Mouse (Mus musculus): ENCODE measurements at regions not wholly inside any gene's neighbourhood (a gene's known extent, or its start where the extent isn't known, plus 50 kb on each side); places are given as distances from the start of the nearest gene placed in this dataset.
"Not testable (repeated sequence)": the region's sequence is repeated elsewhere in the genome, so short reads cannot be mapped to it uniquely, and the experiment has no call there.

- in situ Hi-C loops (cut with MboI; ENCODE audit: low pct_unique_long_range_greater_than_20kb): no loop called here
- H3K27me3 ChIP-seq: no peaks in the 10 kb centered on the region
- ATAC-seq (no peak), DNase-seq (ENCODE audit: low read depth, low spot score) (no peak)
- ChIA-PET CTCF (no interaction called here), POLR2A (no interaction called here)
- TF ChIP-seq CTCF (IDR thresholded peaks at IDR 0.05): no peak
These were observed 245.7 kb downstream of the Slco4c1 start for GRCm38 (mm10) chr1:96626271-96626670.

- H3K27me3 ChIP-seq; DNase-seq (ENCODE audit: low read depth, low spot score); ATAC-seq; POLR2A ChIA-PET; in situ Hi-C loops (cut with MboI; ENCODE audit: low pct_unique_long_range_greater_than_20kb); CTCF ChIA-PET: not testable (repeated sequence)
These were observed 246.6 kb downstream of the Slco4c1 start for GRCm38 (mm10) chr1:96625326-96625725.

GRCm38 (mm10) chr1:96596141-96596540, 275.8 kb downstream of the Slco4c1 start:
- no peak for ATAC-seq
- ChIA-PET CTCF (no interaction called here), POLR2A (no interaction called here)
- H3K27me3 ChIP-seq: no peaks in the 10 kb centered on the region
- no peak for TF ChIP-seq CTCF (IDR thresholded peaks at IDR 0.05)
- DNase-seq (ENCODE audit: low read depth, low spot score): no peak
- in situ Hi-C loops (cut with MboI; ENCODE audit: low pct_unique_long_range_greater_than_20kb): no loop called here

- no peak for DNase-seq (ENCODE audit: low read depth, low spot score)
These were observed 302.7 kb downstream of the Slco4c1 start for GRCm38 (mm10) chr1:96569281-96569680.

GRCm38 (mm10) chr1:96563279-96563910, 308.6 kb downstream of the Slco4c1 start:
- CTCF ChIA-PET: no interaction called here
- DNase-seq (ENCODE audit: low read depth, low spot score) (no peak), ATAC-seq (no peak)
- TF ChIP-seq CTCF (IDR thresholded peaks at IDR 0.05): no peak
- POLR2A ChIA-PET: no interaction called here
- in situ Hi-C loops (cut with MboI; ENCODE audit: low pct_unique_long_range_greater_than_20kb): no loop called here
- H3K27me3 ChIP-seq: no peaks in the 10 kb centered on the region

More at GRCm38 (mm10) chr1:96569281-96569680, 302.7 kb downstream of the Slco4c1 start:
- ChIA-PET CTCF (no interaction called here), POLR2A (no interaction called here)
- no peak for TF ChIP-seq CTCF (IDR thresholded peaks at IDR 0.05)
- in situ Hi-C loops (cut with MboI; ENCODE audit: low pct_unique_long_range_greater_than_20kb): no loop called here
- H3K27me3 ChIP-seq: no peaks in the 10 kb centered on the region
- no peak for ATAC-seq

GRCm38 (mm10) chr1:96556258-96556657, 315.7 kb downstream of the Slco4c1 start:
- H3K27me3 ChIP-seq: no peaks in the 10 kb centered on the region
- ATAC-seq (no peak), DNase-seq (ENCODE audit: low read depth, low spot score) (no peak)
- POLR2A ChIA-PET: no interaction called here
- CTCF ChIA-PET: no interaction called here
- no peak for TF ChIP-seq CTCF (IDR thresholded peaks at IDR 0.05)
- in situ Hi-C loops (cut with MboI; ENCODE audit: low pct_unique_long_range_greater_than_20kb): no loop called here

GRCm38 (mm10) chr1:96519347-96519746, 352.6 kb downstream of the Slco4c1 start:
- DNase-seq (ENCODE audit: low read depth, low spot score): no peak
- no peak for ATAC-seq
- TF ChIP-seq CTCF (IDR thresholded peaks at IDR 0.05): no peak
- in situ Hi-C loops (cut with MboI; ENCODE audit: low pct_unique_long_range_greater_than_20kb): no loop called here
- ChIA-PET CTCF (no interaction called here), POLR2A (no interaction called here)
- no peaks in the 10 kb centered on the region for H3K27me3 ChIP-seq

- ChIA-PET POLR2A (no interaction called here), CTCF (no interaction called here)
- in situ Hi-C loops (cut with MboI; ENCODE audit: low pct_unique_long_range_greater_than_20kb): no loop called here
- ATAC-seq (no peak), DNase-seq (ENCODE audit: low read depth, low spot score) (no peak)
- no peaks in the 10 kb centered on the region for H3K27me3 ChIP-seq
- no peak for TF ChIP-seq CTCF (IDR thresholded peaks at IDR 0.05)
These were observed 371.0 kb downstream of the Slco4c1 start for GRCm38 (mm10) chr1:96501007-96501406.

GRCm38 (mm10) chr1:96482816-96483215, 389.2 kb downstream of the Slco4c1 start:
- CTCF ChIA-PET: no interaction called here
- in situ Hi-C loops (cut with MboI; ENCODE audit: low pct_unique_long_range_greater_than_20kb): no loop called here
- no peak for TF ChIP-seq CTCF (IDR thresholded peaks at IDR 0.05)
- POLR2A ChIA-PET: no interaction called here
- DNase-seq (ENCODE audit: low read depth, low spot score) (no peak), ATAC-seq (no peak)
- no peaks in the 10 kb centered on the region for H3K27me3 ChIP-seq

- DNase-seq (ENCODE audit: low read depth, low spot score) (no peak), ATAC-seq (no peak)
- in situ Hi-C loops (cut with MboI; ENCODE audit: low pct_unique_long_range_greater_than_20kb): no loop called here
- TF ChIP-seq CTCF (IDR thresholded peaks at IDR 0.05): no peak
- ChIA-PET CTCF (no interaction called here), POLR2A (no interaction called here)
- no peaks in the 10 kb centered on the region for H3K27me3 ChIP-seq
These were observed 421.1 kb downstream of the Slco4c1 start for GRCm38 (mm10) chr1:96450852-96451251.

GRCm38 (mm10) chr1:96445215-96445614, 426.8 kb downstream of the Slco4c1 start:
- DNase-seq (ENCODE audit: low read depth, low spot score): no peak
- no peak for ATAC-seq
- no peaks in the 10 kb centered on the region for H3K27me3 ChIP-seq
- in situ Hi-C loops (cut with MboI; ENCODE audit: low pct_unique_long_range_greater_than_20kb): no loop called here
- TF ChIP-seq CTCF (IDR thresholded peaks at IDR 0.05): no peak
- CTCF ChIA-PET: no interaction called here
- POLR2A ChIA-PET: no interaction called here

- ChIA-PET CTCF (no interaction called here), POLR2A (no interaction called here)
- no peak for ATAC-seq
- no peak for TF ChIP-seq CTCF (IDR thresholded peaks at IDR 0.05)
- in situ Hi-C loops (cut with MboI; ENCODE audit: low pct_unique_long_range_greater_than_20kb): no loop called here
- no peak for DNase-seq (ENCODE audit: low read depth, low spot score)
- H3K27me3 ChIP-seq: no peaks in the 10 kb centered on the region
These were observed 438.9 kb downstream of the Slco4c1 start for GRCm38 (mm10) chr1:96433057-96433456.
